Mouse (Mus musculus): ENCODE data around the gene Nav2.

Nav2 gene

GRCm38 (mm10) chr7:49503419-49503818 lies 594.9 kb downstream of the Nav2 start:
- DNase-seq: no peak

GRCm38 (mm10) chr7:49503881-49504280 lies 595.4 kb downstream of the Nav2 start:
- DNase-seq: no peak

GRCm38 (mm10) chr7:49504297-49504696 lies 595.8 kb downstream of the Nav2 start:
- DNase-seq: no peak

- DNase-seq: no peak
These were observed 596.5 kb downstream of the Nav2 start for GRCm38 (mm10) chr7:49505024-49505423.

GRCm38 (mm10) chr7:49506085-49506820 lies 597.7 kb downstream of the Nav2 start:
- DNase-seq: no peak

- DNase-seq: no peak
These were observed 599.5 kb downstream of the Nav2 start for GRCm38 (mm10) chr7:49507943-49508506.

GRCm38 (mm10) chr7:49511820-49512453 lies 603.4 kb downstream of the Nav2 start:
- DNase-seq: no peak

- no peak for DNase-seq
These were observed 605.4 kb downstream of the Nav2 start for GRCm38 (mm10) chr7:49513763-49514437.

- no peak for DNase-seq
These were observed 606.5 kb downstream of the Nav2 start for GRCm38 (mm10) chr7:49515012-49515411.

GRCm38 (mm10) chr7:49520504-49520903 lies 612.0 kb downstream of the Nav2 start:
- DNase-seq: no peak

GRCm38 (mm10) chr7:49521349-49521748 lies 612.8 kb downstream of the Nav2 start:
- no peak for DNase-seq

- DNase-seq: no peak
These were observed 613.5 kb downstream of the Nav2 start for GRCm38 (mm10) chr7:49521976-49522375.

GRCm38 (mm10) chr7:49522411-49523114 lies 614.0 kb downstream of the Nav2 start:
- DNase-seq: no peak

- no peak for DNase-seq
These were observed 614.6 kb downstream of the Nav2 start for GRCm38 (mm10) chr7:49523115-49523445.

GRCm38 (mm10) chr7:49523729-49524128 lies 615.2 kb downstream of the Nav2 start:
- no peak for DNase-seq

- no peak for DNase-seq
These were observed 617.0 kb downstream of the Nav2 start for GRCm38 (mm10) chr7:49525348-49526100.

GRCm38 (mm10) chr7:49526101-49526499 lies 617.6 kb downstream of the Nav2 start:
- no peak for DNase-seq

- no peak for DNase-seq
These were observed 619.0 kb downstream of the Nav2 start for GRCm38 (mm10) chr7:49527495-49527894.

GRCm38 (mm10) chr7:49527925-49528324 lies 619.4 kb downstream of the Nav2 start:
- DNase-seq: no peak

- DNase-seq: no peak
These were observed 621.0 kb downstream of the Nav2 start for GRCm38 (mm10) chr7:49529498-49529897.

GRCm38 (mm10) chr7:49533571-49533970 lies 625.1 kb downstream of the Nav2 start:
- no peak for DNase-seq

GRCm38 (mm10) chr7:49534208-49534607 lies 625.7 kb downstream of the Nav2 start:
- no peak for DNase-seq
